Mouse (Mus musculus) common myeloid progenitor, adult 5-6 weeks (primary cell): ENCODE data around the gene Gucy1b1. TPM values are rescaled to one million over a fixed set of nuclear protein-coding genes. Genes with fewer than 3 reads are reported as not detected.

Experiments
- total RNA-seq: library from RNA; stranded (forward); fragments of 200-1000, 187-1606 nt; gene quantifications from 2 replicates; pipeline ENCODE4 v1.2.3, GENCODE M21; 2017

Gucy1b1 gene
- total RNA-seq, 1 experiment from 2014 or later: 2.0 TPM

Other genes starting within 250 kb of the Gucy1b1 start
- 15.5 and 15.6 TPM in 2 replicates for gene Ctso, start 142.1 kb downstream of the Gucy1b1 start, total RNA-seq
- not detected in 2 replicates for gene Tdo2, start 98.5 kb downstream of the Gucy1b1 start, total RNA-seq
- gene Asic5, start 92.4 kb downstream of the Gucy1b1 start, total RNA-seq: not detected in 2 replicates
- 3.0 and 4.5 TPM in 2 replicates for gene Gucy1a1, start 71.1 kb upstream of the Gucy1b1 start, total RNA-seq